Mouse (Mus musculus) intestine, postnatal 0 days (tissue): ENCODE data around the gene Blvra. TPM values are rescaled to one million over a fixed set of nuclear protein-coding genes. Genes with fewer than 3 reads are reported as not detected.

ENCODE experiments used
- ATAC-seq: fragments of 200-750 bp; cut with Nextera tagmentation; 2 replicates; pipeline ENCODE4 v1.8.0; 2017; ENCODE audit warnings: mild to moderate bottlenecking, moderate TSS enrichment, moderate library complexity
- H3K27ac ChIP-seq: fragments of 300-500 bp; sonication (generic); 2 replicates; pipeline ENCODE4 v1.5.1; 2014; ENCODE audit warnings: mild to moderate bottlenecking, low read depth, low read length, moderate library complexity
- H3K27me3 ChIP-seq: fragments of 300-500 bp; sonication (generic); replicated peaks from 2 replicates; pipeline ENCODE4 v1.6.1; 2014; ENCODE audit warnings: low read length, mixed read lengths; ENCODE audit not compliant: control insufficient read depth, insufficient read depth
- H3K36me3 ChIP-seq: fragments of 300-500 bp; sonication (generic); 2 replicates; pipeline ENCODE4 v1.6.1; 2014; ENCODE audit warnings: mild to moderate bottlenecking, moderate library complexity; ENCODE audit not compliant: control insufficient read depth, insufficient read depth
- H3K4me1 ChIP-seq: fragments of 300-500 bp; sonication (generic); replicated peaks from 2 replicates; pipeline ENCODE4 v1.6.1; 2014; ENCODE audit warnings: antibody characterized with exemption, low read length, mixed read lengths; ENCODE audit not compliant: control insufficient read depth, insufficient read depth
- H3K4me2 ChIP-seq: fragments of 300-500 bp; sonication (generic); replicated peaks from 2 replicates; pipeline ENCODE4 v1.6.1; 2014; ENCODE audit warnings: low read depth, mild to moderate bottlenecking, moderate library complexity
- H3K4me3 ChIP-seq: fragments of 300-500 bp; sonication (generic); 2 replicates; pipeline ENCODE4 v1.5.1; 2014; ENCODE audit warnings: low read depth, low read length
- H3K9ac ChIP-seq: fragments of 300-500 bp; sonication (generic); 2 replicates; pipeline ENCODE4 v1.6.1; 2014; ENCODE audit warnings: mild to moderate bottlenecking, low read depth, low read length
- H3K9me3 ChIP-seq: fragments of 300-500 bp; sonication (generic); 2 replicates; pipeline ENCODE4 v1.6.1; 2016; ENCODE audit warnings: mixed run types; ENCODE audit not compliant: control insufficient read depth
- CTCF ChIP-seq: sonication (generic); IDR thresholded peaks from 2 replicates; pipeline ENCODE4 v1.5.1; 2016; ENCODE audit warnings: low read depth, mild to moderate bottlenecking, control low read depth, antibody characterized with exemption, moderate library complexity
- WGBS: fragments of 180-500 bp; shearing (Covaris S2); extraction: QIAGEN DNeasy Blood & Tissue Kit; methylation state at CpG from one replicate; pipeline ENCODE4 v1.1.7; 2014; 5-methylcytosine and 5-hydroxymethylcytosine counted together
- microRNA-seq: library from miRNA; unstranded; fragments of <30 nt; microRNA quantifications from one replicate; pipeline ENCODE4, GENCODE M21; 2016
- polyA plus RNA-seq: library from polyadenylated mRNA; unstranded; fragments of >200 nt; fragmentation: Nextera tagmentation; extraction: Ambion mirVana; gene quantifications from 2 replicates; pipeline ENCODE4 v1.2.1, GENCODE M21; 2015

Gene Blvra
- polyA plus RNA-seq, 1 experiment from 2014 or later = 64.3 TPM

- no peak overlapping the region for H3K27ac ChIP-seq
- no peaks in the 10 kb centered on the region for H3K27me3 ChIP-seq
- H3K9ac ChIP-seq = no peak overlapping the region
- no peak overlapping the region for H3K4me2 ChIP-seq
- WGBS = 100% methylated on average over 1 of the region's 1 CpGs
- H3K4me3 ChIP-seq = no peak overlapping the region
- no peaks in the 10 kb centered on the region for H3K9me3 ChIP-seq
- TF ChIP-seq CTCF = peak; percentile 43
- peaks cover 10% of the 10 kb centered on the region; the same call in 1 of the 2 replicates for H3K36me3 ChIP-seq
- 0 out of 2 replicates have a peak, but pooled peaks cover 4% of the 10 kb centered on the region for H3K4me1 ChIP-seq
- no peak for ATAC-seq
These were observed 69.1 kb downstream of the Blvra start for GRCm38 (mm10) chr2:127139605-127140004.

DNA sequence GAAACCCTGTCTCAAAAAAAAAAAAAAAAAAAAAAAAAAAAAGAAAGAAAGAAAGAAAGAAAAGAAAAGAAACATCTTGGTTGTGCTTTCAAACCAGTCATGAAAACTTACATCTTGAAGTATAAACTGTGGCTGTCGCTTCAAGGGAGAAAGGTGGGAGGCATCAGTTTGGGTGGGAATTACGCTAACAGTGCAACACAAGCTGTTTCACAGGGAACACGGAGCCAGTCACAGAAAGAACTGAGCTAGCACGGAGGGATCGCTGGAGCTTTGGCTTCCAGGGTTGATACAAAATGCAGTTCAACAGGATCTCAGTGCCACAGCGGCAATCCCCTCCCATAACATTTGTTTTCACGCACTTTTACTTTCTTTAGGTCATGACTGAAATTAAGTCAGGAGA, 69.5 kb downstream of the Blvra start:
- peaks cover 10% of the 10 kb centered on the region; the same call in 1 of the 2 replicates for H3K36me3 ChIP-seq
- no peaks in the 10 kb centered on the region for H3K27me3 ChIP-seq
- no peak overlapping the region for H3K27ac ChIP-seq
- H3K4me1 ChIP-seq = 0 out of 2 replicates have a peak, but pooled peaks cover 4% of the 10 kb centered on the region
- no peaks in the 10 kb centered on the region for H3K9me3 ChIP-seq
- no peak for ATAC-seq
- 95% methylated on average over 7 of the region's 7 CpGs for WGBS
- no peak overlapping the region for H3K4me2 ChIP-seq
- H3K9ac ChIP-seq = no peak overlapping the region
- no peak overlapping the region for H3K4me3 ChIP-seq
- no peak for TF ChIP-seq CTCF

DNA sequence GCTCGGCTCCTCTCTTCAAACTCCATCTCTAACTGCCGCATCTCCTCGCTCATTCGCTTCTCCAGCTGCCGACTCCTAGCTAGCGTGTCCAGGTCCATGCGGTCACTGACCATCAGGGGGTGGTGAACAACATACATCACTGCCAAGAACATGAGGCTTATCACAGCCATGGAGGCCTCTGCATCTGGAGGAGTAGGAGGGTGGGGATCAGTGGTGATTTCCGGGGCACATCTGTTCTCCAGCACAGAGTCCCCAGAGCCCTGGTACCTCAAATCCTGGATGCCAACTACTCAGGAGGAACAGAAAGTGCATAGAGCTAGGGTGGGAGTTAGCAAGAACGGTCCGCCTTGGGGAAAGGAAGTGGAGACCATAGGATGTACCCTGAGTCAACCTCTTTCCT, 71.6 kb downstream of the Blvra start:
- Histone ChIP-seq H3K27ac (no peak overlapping the region), H3K4me2 (peak overlapping the region; percentile 77), H3K9ac (0 out of 2 replicates have a peak overlapping the region, but pooled peaks have one; percentile 7), H3K27me3 (no peaks in the 10 kb centered on the region), H3K4me1 (0 out of 2 replicates have a peak, but pooled peaks cover 1% of the 10 kb centered on the region), H3K4me3 (peak overlapping the region; percentile 51), H3K36me3 (peaks cover 10% of the 10 kb centered on the region; the same call in 1 of the 2 replicates), H3K9me3 (no peaks in the 10 kb centered on the region)
- ATAC-seq = no peak
- WGBS = 83% methylated on average over 10 of the region's 10 CpGs
- TF ChIP-seq CTCF = no peak

GRCm38 (mm10) chr2:127142577-127143157, 72.2 kb downstream of the Blvra start:
- ATAC-seq = no peak; the same call in 1 of the 2 replicates
- no peak for TF ChIP-seq CTCF
- Histone ChIP-seq H3K27ac (no peak overlapping the region), H3K9me3 (no peaks in the 10 kb centered on the region), H3K36me3 (peaks cover 10% of the 10 kb centered on the region; the same call in 1 of the 2 replicates), H3K9ac (peak overlapping the region; percentile 45), H3K27me3 (no peaks in the 10 kb centered on the region), H3K4me2 (peak overlapping the region; percentile 77), H3K4me3 (peak overlapping the region; percentile 51), H3K4me1 (no peaks in the 10 kb centered on the region)
- WGBS = 10% methylated on average over 6 of the region's 6 CpGs

- Histone ChIP-seq H3K4me1 (no peaks in the 10 kb centered on the region), H3K4me3 (peak within 1 kb of the TSS; percentile 51), H3K9me3 (no peaks in the 10 kb centered on the region), H3K27ac (no peak within 1 kb of the TSS), H3K36me3 (peaks cover 10% of the 10 kb centered on the region; the same call in 1 of the 2 replicates), H3K9ac (peak within 1 kb of the TSS; percentile 45), H3K4me2 (peak within 1 kb of the TSS; percentile 77), H3K27me3 (no peaks in the 10 kb centered on the region)
- 4% methylated on average over 31 of the region's 31 CpGs for WGBS
- TF ChIP-seq CTCF = no peak
- peak; percentile 98 for ATAC-seq
These were observed 72.9 kb downstream of the Blvra start, which contains the start of gene Itpripl1 for GRCm38 (mm10) chr2:127143158-127144063. Itpripl1 (minus strand) TSS chr2:127143442.

DNA sequence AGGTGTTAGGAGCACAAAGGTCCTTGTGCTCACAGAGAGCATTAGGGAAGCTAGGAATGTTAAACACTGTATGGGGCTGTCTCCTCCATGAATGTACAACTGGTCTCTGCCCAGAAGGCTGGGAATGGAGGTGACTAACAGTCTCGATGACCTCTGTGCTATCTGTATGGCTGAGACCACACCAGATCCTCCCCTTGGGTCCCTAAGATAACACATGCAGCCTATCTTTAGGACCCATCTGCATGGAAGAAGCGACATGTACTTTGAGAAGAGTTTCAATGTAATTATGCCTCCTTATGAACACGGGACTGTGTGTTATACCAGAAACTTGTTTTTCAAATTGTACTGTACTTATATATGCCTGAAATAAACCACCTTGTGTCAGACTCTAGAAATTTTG, 75.2 kb downstream of the Blvra start:
- Histone ChIP-seq H3K9ac (no peak overlapping the region), H3K36me3 (peaks cover 9% of the 10 kb centered on the region; the same call in 1 of the 2 replicates), H3K27me3 (no peaks in the 10 kb centered on the region), H3K9me3 (no peaks in the 10 kb centered on the region), H3K27ac (no peak overlapping the region), H3K4me3 (no peak overlapping the region), H3K4me2 (no peak overlapping the region), H3K4me1 (no peaks in the 10 kb centered on the region)
- WGBS = 79% methylated on average over 3 of the region's 3 CpGs
- no peak for ATAC-seq
- no peak for TF ChIP-seq CTCF

Small RNA genes lying within 50 kb of the gene (microRNA-seq; reads per million reads assigned to microRNA genes)
- not detected for gene Gm24081

Other genes with a start within 250 kb of the Blvra start
- 34.6 and 35.3 TPM in 2 replicates for gene Trpm7, start 194.4 kb upstream of the Blvra start, polyA plus RNA-seq
- gene Sppl2a, start 137.4 kb upstream of the Blvra start, polyA plus RNA-seq = 77.3 and 87.4 TPM in 2 replicates
- 2.3 and 3.2 TPM in 2 replicates for gene Ap4e1, start 61.9 kb upstream of the Blvra start, polyA plus RNA-seq
- 14.0 and 15.1 TPM in 2 replicates for gene Ncaph, start 63.3 kb downstream of the Blvra start, polyA plus RNA-seq
- gene Itpripl1, start 72.8 kb downstream of the Blvra start, polyA plus RNA-seq = 21.2 and 22.7 TPM in 2 replicates
- gene 1810024B03Rik, start 137.6 kb downstream of the Blvra start, polyA plus RNA-seq = 1.3 and 1.5 TPM in 2 replicates
- gene Snrnp200, start 137.7 kb downstream of the Blvra start, polyA plus RNA-seq = 14.2 and 15.4 TPM in 2 replicates
- gene Ciao1, start 177.2 kb downstream of the Blvra start, polyA plus RNA-seq = 38.3 and 39.3 TPM in 2 replicates
- 32.8 and 35.6 TPM in 2 replicates for gene Tmem127, start 177.2 kb downstream of the Blvra start, polyA plus RNA-seq
- gene Stard7, start 199.6 kb downstream of the Blvra start, polyA plus RNA-seq = 51.7 and 53.7 TPM in 2 replicates